Mouse (Mus musculus) hindbrain, embryonic 16.5 days (tissue): ENCODE results near the gene Zdhhc9. TPM values are rescaled to one million over a fixed set of nuclear protein-coding genes. Genes with fewer than 3 reads are reported as not detected.
A peak's percentile ranks its signal among the peaks of the same experiment; 100 is the strongest.
"Not testable (repeated sequence)": the region's sequence is repeated elsewhere in the genome, so short reads cannot be mapped to it uniquely, and the experiment has no call there.

Source experiments
- ATAC-seq: fragments of 200-750 bp; cut with Nextera tagmentation; 2 replicates; pipeline ENCODE4 v1.8.0; 2017; ENCODE audit warnings: moderate TSS enrichment, moderate library complexity
- H3K27ac ChIP-seq: fragments of 300-500 bp; sonication (generic); 2 replicates; pipeline ENCODE4 v1.5.1; 2014; ENCODE audit warnings: low read depth, mild to moderate bottlenecking, control low read depth, low read length, moderate library complexity
- H3K27me3 ChIP-seq: fragments of 300-500 bp; sonication (generic); replicated peaks from 2 replicates; pipeline ENCODE4 v1.6.1; 2014; ENCODE audit warnings: low read length; ENCODE audit not compliant: control insufficient read depth, insufficient read depth
- H3K36me3 ChIP-seq: fragments of 300-500 bp; sonication (generic); 2 replicates; pipeline ENCODE4 v1.6.1; 2014; ENCODE audit warnings: mild to moderate bottlenecking, low read length, moderate library complexity, mixed read lengths; ENCODE audit not compliant: control insufficient read depth, insufficient read depth
- H3K4me1 ChIP-seq: fragments of 300-500 bp; sonication (generic); 2 replicates; pipeline ENCODE4 v1.6.1; 2014; ENCODE audit warnings: low read depth, low read length; ENCODE audit not compliant: control insufficient read depth, insufficient read depth
- H3K4me2 ChIP-seq: fragments of 300-500 bp; sonication (generic); 2 replicates; pipeline ENCODE4 v1.6.1; 2014; ENCODE audit warnings: mild to moderate bottlenecking, low read length, control low read depth, moderate library complexity
- H3K4me3 ChIP-seq: fragments of 300-500 bp; sonication (generic); 2 replicates; pipeline ENCODE4 v1.5.1; 2014; ENCODE audit warnings: mild to moderate bottlenecking, low read length, control low read depth, moderate library complexity
- H3K9ac ChIP-seq: fragments of 300-500 bp; sonication (generic); 2 replicates; pipeline ENCODE4 v1.6.1; 2014; ENCODE audit warnings: low read depth, mild to moderate bottlenecking, control low read depth, low read length, moderate library complexity
- H3K9me3 ChIP-seq: fragments of 300-500 bp; sonication (generic); 2 replicates; pipeline ENCODE4 v1.6.1; 2014; ENCODE audit warnings: mild to moderate bottlenecking, low read length, moderate library complexity; ENCODE audit not compliant: control insufficient read depth
- WGBS: fragments of 180-500 bp; shearing (Covaris S2); extraction: QIAGEN DNeasy Blood & Tissue Kit; methylation state at CpG from one replicate; pipeline ENCODE4 v1.1.7; 2014; 5-methylcytosine and 5-hydroxymethylcytosine counted together
- polyA plus RNA-seq: library from polyadenylated mRNA; unstranded; fragments of >200 nt; fragmentation: Nextera tagmentation; extraction: Ambion mirVana; gene quantifications from 2 replicates; pipeline ENCODE4 v1.2.1, GENCODE M21; 2015

Zdhhc9 gene
- polyA plus RNA-seq, result 6.6 and 9.1 TPM in 2 replicates

- peak within 1 kb of the TSS; percentile 74 for H3K9ac ChIP-seq
- H3K9me3 ChIP-seq, result no peaks in the 10 kb centered on the region
- H3K27ac ChIP-seq, result peak within 1 kb of the TSS; percentile 81
- peak within 1 kb of the TSS; percentile 60 for H3K4me3 ChIP-seq
- 28% methylated on average over 33 of the region's 34 CpGs for WGBS
- peak within 1 kb of the TSS; percentile 61 for H3K4me2 ChIP-seq
- H3K27me3 ChIP-seq, result no peaks in the 10 kb centered on the region
- no peaks in the 10 kb centered on the region for H3K36me3 ChIP-seq
- H3K4me1 ChIP-seq, result no peaks in the 10 kb centered on the region; the same call in 1 of the 2 replicates
- peak; percentile 98 for ATAC-seq
Observed at GRCm38 (mm10) chrX:48208519-48209185, at the start of gene Zdhhc9. TSS of gene Zdhhc9 (minus strand) at chrX:48208878.

DNA sequence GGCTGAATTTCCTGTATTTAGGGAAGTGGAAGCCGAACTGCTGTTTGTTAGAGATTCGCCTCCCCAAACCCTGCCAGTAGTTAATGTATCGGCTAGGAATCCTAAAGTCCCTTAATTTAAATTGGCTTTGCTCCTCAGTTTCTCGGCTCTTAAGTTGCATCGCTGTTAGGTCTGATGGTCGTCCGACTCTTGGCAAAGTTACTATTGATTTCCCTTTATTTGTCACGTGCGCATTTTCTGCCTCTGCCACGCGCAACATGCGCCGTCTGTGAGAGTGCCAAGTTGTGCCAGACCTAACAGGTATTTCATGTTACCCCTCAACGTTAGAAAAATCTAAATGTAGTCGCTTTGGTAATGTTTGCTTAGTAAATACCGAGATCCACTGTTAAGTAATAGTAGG lies 48.3 kb upstream of the Zdhhc9 start:
- H3K4me2 ChIP-seq, result peak overlapping the region; percentile 61
- 19% methylated on average over 16 of the region's 16 CpGs for WGBS
- H3K27me3 ChIP-seq, result no peaks in the 10 kb centered on the region
- peak overlapping the region; percentile 54 for H3K9ac ChIP-seq
- H3K36me3 ChIP-seq, result no peaks in the 10 kb centered on the region
- 0 out of 2 replicates have a peak, but pooled peaks have one; percentile 18 for ATAC-seq
- no peak overlapping the region for H3K27ac ChIP-seq
- no peaks in the 10 kb centered on the region for H3K9me3 ChIP-seq
- H3K4me1 ChIP-seq, result no peaks in the 10 kb centered on the region; the same call in 1 of the 2 replicates
- peak overlapping the region; percentile 55 for H3K4me3 ChIP-seq

DNA sequence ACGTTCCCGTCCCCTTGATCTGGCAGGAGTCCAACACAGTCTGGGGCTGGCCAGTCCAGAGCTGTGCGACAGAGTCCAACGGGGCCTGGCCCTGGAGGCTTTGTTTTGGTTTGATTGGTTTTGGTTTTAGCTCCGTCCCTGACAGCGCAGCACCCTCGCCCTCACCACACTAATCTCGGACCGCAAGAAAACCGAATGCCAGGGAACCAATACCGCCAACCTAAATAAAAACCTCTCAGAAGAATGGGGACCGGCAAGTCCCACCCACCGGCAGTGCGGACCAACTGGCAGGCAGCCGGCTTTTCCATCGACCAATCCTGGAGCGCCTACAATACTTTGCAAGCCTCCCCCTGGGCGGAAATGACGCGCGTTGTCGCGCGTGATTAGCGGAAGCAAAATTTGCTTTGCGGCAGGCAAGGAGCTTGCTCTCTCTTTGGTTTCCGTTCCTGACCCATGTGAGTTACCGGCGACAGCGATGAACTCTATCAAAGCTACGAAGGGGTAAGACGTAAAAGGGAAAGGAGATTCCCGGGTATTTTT lies 47.9 kb upstream of the Zdhhc9 start, which contains the start of gene Utp14a:
Gene Utp14a, plus strand, starts transcription at position 395 of the 540 bp plus-strand sequence.
- Histone ChIP-seq H3K27me3 (no peaks in the 10 kb centered on the region), H3K27ac (peak within 1 kb of the TSS; percentile 80), H3K4me2 (peak within 1 kb of the TSS; percentile 64), H3K9me3 (no peaks in the 10 kb centered on the region), H3K36me3 (no peaks in the 10 kb centered on the region), H3K4me3 (peak within 1 kb of the TSS; percentile 55), H3K4me1 (no peaks in the 10 kb centered on the region; the same call in 1 of the 2 replicates), H3K9ac (peak within 1 kb of the TSS; percentile 54)
- WGBS, result 8% methylated on average over 31 of the region's 33 CpGs
- ATAC-seq, result peak; percentile 99

GRCm38 (mm10) chrX:48255830-48256428 lies 47.3 kb upstream of the Zdhhc9 start:
- peak; percentile 64; the same call in 1 of the 2 replicates for ATAC-seq
- Histone ChIP-seq H3K4me3 (peak overlapping the region; percentile 55), H3K4me2 (peak overlapping the region; percentile 64), H3K4me1 (no peaks in the 10 kb centered on the region; the same call in 1 of the 2 replicates), H3K27ac (peak overlapping the region; percentile 80), H3K9ac (peak overlapping the region; percentile 52), H3K27me3 (no peaks in the 10 kb centered on the region), H3K9me3 (no peaks in the 10 kb centered on the region), H3K36me3 (no peaks in the 10 kb centered on the region)
- 18% methylated on average over 18 of the region's 18 CpGs for WGBS

DNA sequence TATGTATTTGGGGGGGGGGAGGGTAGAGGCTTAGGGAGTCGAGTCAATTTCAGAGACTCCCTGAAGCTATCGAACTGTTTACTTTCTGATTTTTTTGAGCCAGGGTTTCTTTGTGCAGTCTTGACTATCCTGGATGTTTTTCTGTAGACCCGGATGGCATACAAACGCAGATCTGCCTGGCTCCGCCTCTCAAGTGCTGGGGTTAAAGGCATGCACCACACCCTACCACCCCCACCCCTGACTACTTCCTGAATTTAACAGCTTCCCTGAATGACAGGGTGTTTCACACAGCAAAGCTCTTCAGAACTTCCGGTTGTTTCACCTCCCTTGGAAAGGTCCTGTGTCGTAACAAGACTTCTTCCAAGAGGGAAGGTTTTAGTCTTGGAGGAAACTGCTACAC lies 25.7 kb upstream of the Zdhhc9 start:
- H3K4me1 ChIP-seq, result no peaks in the 10 kb centered on the region
- WGBS, result 69% methylated on average over 7 of the region's 7 CpGs
- no peak overlapping the region for H3K4me2 ChIP-seq
- no peak overlapping the region for H3K4me3 ChIP-seq
- no peak overlapping the region for H3K27ac ChIP-seq
- no peak overlapping the region for H3K9ac ChIP-seq
- H3K36me3 ChIP-seq, result no peaks in the 10 kb centered on the region
- H3K27me3 ChIP-seq, result no peaks in the 10 kb centered on the region
- H3K9me3 ChIP-seq, result no peaks in the 10 kb centered on the region
- no peak for ATAC-seq

DNA sequence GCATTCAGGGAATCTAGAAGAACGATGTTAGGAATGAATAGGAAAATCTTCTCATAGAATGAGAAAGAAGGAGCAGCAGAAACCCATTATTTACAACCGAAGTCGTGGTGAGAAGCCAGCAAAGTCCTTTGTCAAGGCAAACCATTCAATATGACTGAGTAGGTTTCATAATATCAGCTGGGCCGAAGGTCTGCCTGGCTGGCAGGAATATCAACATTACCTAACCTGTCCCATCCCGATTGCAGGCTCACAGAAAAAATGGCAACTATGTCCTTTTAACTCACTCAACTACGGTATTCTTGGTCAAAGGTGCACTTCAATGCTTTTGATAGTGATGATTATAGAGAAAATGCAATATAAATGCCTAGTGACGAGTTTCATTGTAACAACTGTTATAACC lies 17.5 kb upstream of the Zdhhc9 start:
- Histone ChIP-seq H3K9ac (no peak overlapping the region), H3K4me1 (no peaks in the 10 kb centered on the region), H3K36me3 (no peaks in the 10 kb centered on the region), H3K27me3 (no peaks in the 10 kb centered on the region), H3K4me2 (no peak overlapping the region), H3K9me3 (no peaks in the 10 kb centered on the region), H3K27ac (no peak overlapping the region), H3K4me3 (no peak overlapping the region)
- WGBS, result 84% methylated on average over 7 of the region's 7 CpGs
- no peak for ATAC-seq

DNA sequence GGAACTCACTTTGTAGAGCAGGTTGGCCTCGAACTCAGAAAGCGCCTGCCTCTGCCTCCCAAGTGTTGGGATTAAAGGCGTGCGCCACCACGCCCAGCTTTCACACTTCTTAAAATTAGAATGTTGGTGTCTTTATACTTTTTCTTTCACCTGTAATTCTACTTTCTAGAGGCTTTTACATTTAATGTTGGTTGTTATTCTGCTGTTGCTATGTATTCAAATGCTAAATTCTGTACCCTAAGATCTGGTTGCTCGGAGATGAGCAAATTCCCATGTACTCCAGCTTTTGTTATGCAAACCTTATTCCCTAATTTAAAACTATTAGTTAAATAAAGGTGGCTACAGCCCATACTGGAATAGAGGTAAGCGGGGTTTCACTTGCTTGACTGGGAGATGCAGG lies 14.0 kb upstream of the Zdhhc9 start:
- ATAC-seq, result no peak
- no peaks in the 10 kb centered on the region for H3K27me3 ChIP-seq
- H3K4me2 ChIP-seq, result no peak overlapping the region
- no peak overlapping the region for H3K9ac ChIP-seq
- no peak overlapping the region for H3K4me3 ChIP-seq
- no peaks in the 10 kb centered on the region for H3K4me1 ChIP-seq
- H3K27ac ChIP-seq, result no peak overlapping the region
- no peaks in the 10 kb centered on the region for H3K9me3 ChIP-seq
- H3K36me3 ChIP-seq, result no peaks in the 10 kb centered on the region
- 73% methylated on average over 7 of the region's 7 CpGs for WGBS

DNA sequence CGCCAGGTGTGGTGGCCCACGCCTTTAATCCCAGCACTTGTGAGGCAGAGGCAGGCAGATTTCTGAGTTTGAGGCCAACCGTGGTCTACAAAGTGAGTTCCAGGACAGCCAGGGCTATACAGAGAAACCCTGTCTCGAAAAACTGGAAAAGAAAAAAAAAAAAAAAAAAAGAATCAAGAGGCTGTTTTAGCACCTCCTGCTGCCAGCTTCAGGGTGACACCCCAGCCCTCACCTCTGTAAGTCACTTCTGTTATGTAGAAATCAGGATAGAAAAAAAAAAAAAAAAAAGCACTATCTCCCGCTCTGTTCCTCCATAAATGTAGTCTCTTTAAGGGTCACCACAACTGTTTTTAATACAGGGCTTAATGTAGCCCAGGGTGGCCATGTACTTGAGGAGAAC lies 10.8 kb upstream of the Zdhhc9 start:
- Histone ChIP-seq H3K36me3 (no peaks in the 10 kb centered on the region), H3K27ac (no peak overlapping the region), H3K4me2 (no peak overlapping the region), H3K9ac (no peak overlapping the region), H3K4me3 (no peak overlapping the region), H3K4me1 (no peaks in the 10 kb centered on the region), H3K27me3 (no peaks in the 10 kb centered on the region), H3K9me3 (no peaks in the 10 kb centered on the region)
- WGBS, result 83% methylated on average over 5 of the region's 5 CpGs
- no peak for ATAC-seq

DNA sequence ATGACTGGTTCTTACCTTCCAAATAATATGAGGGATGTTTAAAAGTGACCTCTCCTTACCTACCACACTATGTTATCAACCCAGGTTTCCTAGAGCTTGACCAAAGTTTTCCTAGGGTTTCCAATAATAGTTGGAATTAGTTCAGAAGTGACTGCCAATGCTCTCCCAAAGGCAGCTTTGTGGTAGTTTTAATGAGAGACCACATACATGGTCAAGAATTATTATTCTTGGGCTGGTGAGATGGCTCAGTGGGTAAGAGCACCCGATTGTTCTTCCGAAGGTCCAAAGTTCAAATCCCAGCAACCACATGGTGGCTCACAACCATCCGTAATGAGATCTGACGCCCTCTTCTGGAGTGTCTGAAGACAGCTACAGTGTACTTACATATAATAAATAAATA lies 1.1 kb upstream of the Zdhhc9 start:
- not testable (repeated sequence) for ATAC-seq, H3K4me3 ChIP-seq
- WGBS, result 88% methylated on average over 2 of the region's 4 CpGs

More for the DNA sequence above, 1.1 kb upstream of the Zdhhc9 start:
- H3K9me3 ChIP-seq, H3K4me2 ChIP-seq, H3K27ac ChIP-seq, H3K4me1 ChIP-seq, H3K36me3 ChIP-seq, H3K27me3 ChIP-seq, H3K9ac ChIP-seq: not testable (repeated sequence)
